Mouse (Mus musculus): ENCODE results near the gene Sbk1. TPM values are rescaled to one million over a fixed set of nuclear protein-coding genes. Genes with fewer than 3 reads are reported as not detected.
"Not testable (repeated sequence)": the region's sequence is repeated elsewhere in the genome, so short reads cannot be mapped to it uniquely, and the experiment has no call there.

Sbk1 gene
- total and polyA plus RNA-seq, 3 experiments, result 1.6 to 4.5 (median 4.2) TPM

- Histone ChIP-seq H3K4me2 (ENCODE audit: insufficient read depth, low read depth, poor library complexity, severe bottlenecking) (no peak overlapping the region), H3K27me3 (replicated peaks) (peaks cover 15% of the 10 kb centered on the region), H3K9ac (ENCODE audit: insufficient read depth, low read depth) (no peak overlapping the region), H3K4me1 (ENCODE audit: control insufficient read depth in 1 of 2, insufficient read depth in 2 of 2) (no peaks in the 10 kb centered on the region), H3K79me2 (replicated peaks; ENCODE audit: control insufficient read depth, extremely low read depth, insufficient read depth, poor library complexity, severe bottlenecking) (no peaks in the 10 kb centered on the region), H3K36me3 (replicated peaks in 1 of 2; ENCODE audit: control insufficient read depth in 1 of 2, insufficient read depth in 1 of 2, low read length in 1 of 2) (no peaks in the 10 kb centered on the region), H3K4me3 (replicated peaks in 1 of 3; ENCODE audit: low read depth in 2 of 3, low read length in 2 of 3, poor library complexity in 1 of 3) (no peak overlapping the region), H3K9me3 (replicated peaks; ENCODE audit: low read length) (peaks cover 4% of the 10 kb centered on the region), H3K27ac (ENCODE audit: insufficient read depth, low read depth) (no peak overlapping the region)
- no peak for DNase-seq (ENCODE audit: extremely low read depth)
- in situ Hi-C loops (cut with MboI; ENCODE audit: low pct_ligation_motif_present, low pct_unique_long_range_greater_than_20kb, low sequenced_read_pairs), result no loop called here
- TF ChIP-seq UBTF (IDR thresholded peaks at IDR 0.05; ENCODE audit: low read depth, low read length), result no peak
- no peak for TF ChIP-seq MEF2A (IDR thresholded peaks at IDR 0.05; ENCODE audit: borderline replicate concordance, low read depth, low read length)
- no peak for TF ChIP-seq NRF1 (IDR thresholded peaks at IDR 0.05; ENCODE audit: low read depth, low read length)
- TF ChIP-seq MXI1 (IDR thresholded peaks at IDR 0.05; ENCODE audit: low read depth, low read length), result no peak
- TF ChIP-seq ETS1 (conservative IDR thresholded peaks at IDR 0.05; ENCODE audit: low read depth, low read length), result no peak
- TF ChIP-seq MAX (IDR thresholded peaks at IDR 0.05; ENCODE audit: low read length), result no peak
- no peak for TF ChIP-seq PAX5 (IDR thresholded peaks at IDR 0.05; ENCODE audit: low read length)
- no peak for TF ChIP-seq E2F4 (IDR thresholded peaks at IDR 0.05; ENCODE audit: insufficient replicate concordance, low read depth, low read length)
- no peak for TF ChIP-seq HCFC1 (IDR thresholded peaks at IDR 0.05; ENCODE audit: low read depth, low read length)
- no peak for TF ChIP-seq NELFE (IDR thresholded peaks at IDR 0.05; ENCODE audit: low read depth, low read length)
- dilution Hi-C loops (cut with MboI; ENCODE audit: extremely low pct_ligation_motif_present, extremely low pct_unique_long_range_greater_than_20kb, low sequenced_read_pairs), result no loop called here
Measured at GRCm38 (mm10) chr7:126298856-126299255, 26.4 kb downstream of the Sbk1 start.

DNA sequence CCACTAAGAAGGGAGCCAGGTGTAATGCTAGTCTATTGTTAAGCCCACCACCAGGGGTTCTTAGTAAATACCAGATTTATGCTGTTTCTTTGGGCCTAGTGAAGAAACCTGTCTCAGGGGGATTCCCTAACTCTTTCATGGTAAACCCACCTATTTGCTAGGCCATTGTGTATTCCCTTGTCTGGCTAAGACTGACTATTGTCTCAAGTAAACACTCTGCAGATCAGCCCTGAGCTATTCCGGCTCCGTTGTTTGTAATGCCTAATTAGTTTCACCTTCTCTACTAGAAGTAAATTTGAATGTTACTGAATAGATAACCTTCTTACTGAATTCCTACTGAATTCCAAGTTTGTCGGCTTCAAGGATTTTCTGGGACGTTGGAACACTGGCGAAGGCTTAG is 29.4 kb downstream of the Sbk1 start:
- peaks cover 19% of the 10 kb centered on the region for H3K27me3 ChIP-seq (replicated peaks)
- H3K79me2 ChIP-seq (replicated peaks; ENCODE audit: control insufficient read depth, extremely low read depth, insufficient read depth, poor library complexity, severe bottlenecking); dilution Hi-C loops (cut with MboI; ENCODE audit: extremely low pct_ligation_motif_present, extremely low pct_unique_long_range_greater_than_20kb, low sequenced_read_pairs); H3K4me1 ChIP-seq (ENCODE audit: control insufficient read depth in 1 of 2, insufficient read depth in 2 of 2); H3K4me2 ChIP-seq (ENCODE audit: insufficient read depth, low read depth, poor library complexity, severe bottlenecking); H3K9ac ChIP-seq (ENCODE audit: insufficient read depth, low read depth); H3K27ac ChIP-seq (ENCODE audit: insufficient read depth, low read depth); DNase-seq (ENCODE audit: extremely low read depth); H3K9me3 ChIP-seq (replicated peaks; ENCODE audit: low read length); H3K36me3 ChIP-seq (replicated peaks in 1 of 2; ENCODE audit: control insufficient read depth in 1 of 2, insufficient read depth in 1 of 2, low read length in 1 of 2); H3K4me3 ChIP-seq (replicated peaks in 1 of 3; ENCODE audit: low read depth in 2 of 3, low read length in 2 of 3, poor library complexity in 1 of 3): not testable (repeated sequence)
- in situ Hi-C loops (cut with MboI; ENCODE audit: low pct_ligation_motif_present, low pct_unique_long_range_greater_than_20kb, low sequenced_read_pairs), result loop anchor here (5.0 kb wide), 1 partner anchor 40 kb away; no protein-coding TSS in a partner anchor

DNA sequence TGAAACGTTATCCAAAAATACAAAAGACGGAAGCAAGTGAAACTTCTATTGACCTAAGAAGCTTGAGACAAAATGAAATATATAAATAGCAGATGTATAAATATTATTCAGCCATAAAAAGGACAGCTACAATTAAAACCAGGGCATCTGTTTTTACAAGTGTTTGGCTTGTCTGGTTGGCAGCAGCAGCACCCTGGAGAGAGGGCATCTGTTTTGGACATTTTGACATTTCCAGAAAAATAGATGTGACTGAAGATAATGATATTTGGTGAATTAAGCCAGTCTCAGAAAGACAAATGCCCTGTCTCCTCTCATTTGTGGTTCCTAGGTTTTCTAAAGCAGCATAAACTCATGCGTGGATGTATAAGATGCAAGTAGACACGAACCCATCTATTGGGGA is 39.4 kb downstream of the Sbk1 start:
- no peaks in the 10 kb centered on the region for H3K79me2 ChIP-seq (replicated peaks; ENCODE audit: control insufficient read depth, extremely low read depth, insufficient read depth, poor library complexity, severe bottlenecking)
- peaks cover 0 to 6% of the 10 kb centered on the region in 2 experiments; a peak in 2 of 4 replicates for H3K4me1 ChIP-seq (ENCODE audit: control insufficient read depth in 1 of 2, insufficient read depth in 2 of 2)
- H3K27ac ChIP-seq (ENCODE audit: insufficient read depth, low read depth), result no peak overlapping the region
- no peak overlapping the region for H3K4me3 ChIP-seq (replicated peaks in 1 of 3; ENCODE audit: low read depth in 2 of 3, low read length in 2 of 3, poor library complexity in 1 of 3)
- H3K9me3 ChIP-seq (replicated peaks; ENCODE audit: low read length), result peaks cover 1% of the 10 kb centered on the region
- no peak overlapping the region for H3K9ac ChIP-seq (ENCODE audit: insufficient read depth, low read depth)
- no peak overlapping the region for H3K4me2 ChIP-seq (ENCODE audit: insufficient read depth, low read depth, poor library complexity, severe bottlenecking)
- dilution Hi-C loops (cut with MboI; ENCODE audit: extremely low pct_ligation_motif_present, extremely low pct_unique_long_range_greater_than_20kb, low sequenced_read_pairs) (no loop called here), in situ Hi-C loops (cut with MboI; ENCODE audit: low pct_ligation_motif_present, low pct_unique_long_range_greater_than_20kb, low sequenced_read_pairs) (no loop called here)
- TF ChIP-seq MYC (IDR thresholded peaks at IDR 0.05; ENCODE audit: low read depth, low read length) (no peak), MAZ (IDR thresholded peaks at IDR 0.05; ENCODE audit: low read depth, low read length) (no peak), CHD1 (IDR thresholded peaks at IDR 0.05; ENCODE audit: low read depth, low read length) (no peak), ETS1 (conservative IDR thresholded peaks at IDR 0.05; ENCODE audit: low read depth, low read length) (no peak)
- no peak for DNase-seq (ENCODE audit: extremely low read depth)
- peaks cover 3% of the 10 kb centered on the region for H3K27me3 ChIP-seq (replicated peaks)
- no peaks in the 10 kb centered on the region for H3K36me3 ChIP-seq (replicated peaks in 1 of 2; ENCODE audit: control insufficient read depth in 1 of 2, insufficient read depth in 1 of 2, low read length in 1 of 2)

Data from CH12.LX (cell line).